Mouse (Mus musculus) small intestine, adult 2 months (tissue): ENCODE data around the gene Cryba4.

Experiments
- CTCF ChIP-seq: fragments of 200-500 bp; IDR thresholded peaks from 2 replicates; pipeline ENCODE4 v1.5.1; 2012; ENCODE audit warnings: low read depth, mild to moderate bottlenecking, control low read depth, inconsistent platforms, low read length, moderate library complexity, mixed read lengths; ENCODE audit not compliant: insufficient replicate concordance, insufficient read length; ENCODE audit errors: extremely low read depth
- POLR2A ChIP-seq: fragments of 200-500 bp; IDR thresholded peaks from 2 replicates; pipeline ENCODE4 v1.6.1; 2012; ENCODE audit warnings: low read depth, mild to moderate bottlenecking, control low read depth, inconsistent platforms, low read length, moderate library complexity

- TF ChIP-seq CTCF (no peak), POLR2A (no peak)
Observed at GRCm38 (mm10) chr5:112237439-112237838, 14.9 kb downstream of the Cryba4 start.
